Mouse (Mus musculus) limb, embryonic 13.5 days (tissue): ENCODE data around the gene Cnot6. TPM values are rescaled to one million over a fixed set of nuclear protein-coding genes. Genes with fewer than 3 reads are reported as not detected.
A peak's percentile ranks its signal among the peaks of the same experiment; 100 is the strongest.

Source experiments
- ATAC-seq: fragments of 200-750 bp; cut with Nextera tagmentation; 2 replicates; pipeline ENCODE4 v1.8.0; 2017; ENCODE audit warnings: low read depth, moderate number of reproducible peaks, moderate TSS enrichment; ENCODE audit not compliant: low FRiP score
- H3K27ac ChIP-seq: fragments of 300-500 bp; sonication (generic); 2 replicates; pipeline ENCODE4 v1.5.1; 2015; ENCODE audit warnings: inconsistent platforms, mild to moderate bottlenecking, moderate library complexity
- H3K27me3 ChIP-seq: fragments of 300-500 bp; sonication (generic); 2 replicates; pipeline ENCODE4 v1.6.1; 2015; ENCODE audit warnings: mild to moderate bottlenecking, inconsistent platforms
- H3K36me3 ChIP-seq: fragments of 300-500 bp; sonication (generic); 2 replicates; pipeline ENCODE4 v1.6.1; 2015; ENCODE audit warnings: inconsistent platforms, mild to moderate bottlenecking, moderate library complexity
- H3K4me1 ChIP-seq: fragments of 300-500 bp; sonication (generic); 2 replicates; pipeline ENCODE4 v1.6.1; 2015; ENCODE audit warnings: inconsistent platforms
- H3K4me2 ChIP-seq: fragments of 300-500 bp; sonication (generic); replicated peaks from 2 replicates; pipeline ENCODE4 v1.6.1; 2015; ENCODE audit warnings: inconsistent platforms, mild to moderate bottlenecking, moderate library complexity
- H3K4me3 ChIP-seq: fragments of 300-500 bp; sonication (generic); 2 replicates; pipeline ENCODE4 v1.5.1; 2015; ENCODE audit warnings: moderate library complexity, mild to moderate bottlenecking, inconsistent platforms
- H3K9ac ChIP-seq: fragments of 300-500 bp; sonication (generic); 2 replicates; pipeline ENCODE4 v1.6.1; 2015; ENCODE audit warnings: mild to moderate bottlenecking, inconsistent platforms
- H3K9me3 ChIP-seq: fragments of 300-500 bp; sonication (generic); 2 replicates; pipeline ENCODE4 v1.6.1; 2016; ENCODE audit warnings: inconsistent platforms
- WGBS: fragments of 180-500 bp; shearing (Covaris S2); methylation state at CpG from one replicate; pipeline ENCODE4 v1.1.7; 2015; 5-methylcytosine and 5-hydroxymethylcytosine counted together
- polyA plus RNA-seq: library from polyadenylated mRNA; unstranded; fragments of >200 nt; fragmentation: Nextera tagmentation; extraction: Ambion mirVana; gene quantifications from 2 replicates; pipeline ENCODE4 v1.2.1, GENCODE M21; 2015

The Cnot6 gene
- 62.0 and 64.8 TPM in 2 replicates for polyA plus RNA-seq

DNA sequence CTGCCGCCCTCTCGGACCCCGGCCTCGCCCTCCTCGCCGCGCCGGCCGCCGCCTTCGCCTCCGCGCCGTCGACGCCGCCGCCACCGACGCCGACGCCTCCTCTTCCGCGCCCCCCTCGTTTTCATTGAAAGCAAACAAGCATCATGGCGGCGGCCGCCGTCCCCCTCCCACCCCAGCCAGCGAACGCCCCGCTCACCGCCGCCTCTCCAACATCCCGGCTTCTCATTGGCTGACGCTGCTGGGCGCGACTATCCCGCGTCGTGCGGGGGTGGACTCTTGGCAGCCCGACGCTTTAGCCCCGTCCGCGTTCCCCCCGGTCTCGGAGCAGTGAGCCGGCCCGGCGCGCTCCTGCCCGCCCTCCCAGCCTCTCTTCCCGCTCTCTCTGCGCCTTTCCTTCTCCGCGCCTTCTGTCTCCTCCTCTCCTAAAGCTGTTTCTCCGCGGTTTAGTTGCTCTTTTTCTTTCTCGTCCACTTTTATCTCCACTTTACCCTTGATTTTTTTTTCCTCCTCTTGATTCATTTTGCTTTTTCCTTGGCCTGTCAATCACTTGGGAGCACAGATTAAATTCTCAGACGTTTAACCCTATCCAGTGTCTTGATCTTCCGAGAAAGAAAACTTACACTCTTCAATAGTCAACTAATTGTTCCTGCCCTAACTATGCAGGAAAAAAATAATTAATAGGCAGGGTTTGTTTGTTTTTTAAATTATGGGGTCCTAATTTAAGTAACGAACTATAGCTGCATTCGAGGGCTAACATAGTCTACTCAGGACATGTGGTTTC, at the start of gene Cnot6:
Gene Cnot6 (minus strand): TSS at position 169 of the 781 bp plus-strand sequence.
- peak; percentile 97 for ATAC-seq
- H3K4me3 ChIP-seq = peak within 1 kb of the TSS; percentile 88
- under 1% methylated on average over 47 of the region's 65 CpGs for WGBS
- H3K36me3 ChIP-seq = peaks cover 8% of the 10 kb centered on the region
- H3K27me3 ChIP-seq = no peaks in the 10 kb centered on the region
- peak within 1 kb of the TSS; percentile 72 for H3K4me2 ChIP-seq
- H3K9me3 ChIP-seq = no peaks in the 10 kb centered on the region
- peak within 1 kb of the TSS; percentile 98 for H3K9ac ChIP-seq
- H3K4me1 ChIP-seq = peaks cover 36% of the 10 kb centered on the region
- H3K27ac ChIP-seq = peak within 1 kb of the TSS; percentile 87

DNA sequence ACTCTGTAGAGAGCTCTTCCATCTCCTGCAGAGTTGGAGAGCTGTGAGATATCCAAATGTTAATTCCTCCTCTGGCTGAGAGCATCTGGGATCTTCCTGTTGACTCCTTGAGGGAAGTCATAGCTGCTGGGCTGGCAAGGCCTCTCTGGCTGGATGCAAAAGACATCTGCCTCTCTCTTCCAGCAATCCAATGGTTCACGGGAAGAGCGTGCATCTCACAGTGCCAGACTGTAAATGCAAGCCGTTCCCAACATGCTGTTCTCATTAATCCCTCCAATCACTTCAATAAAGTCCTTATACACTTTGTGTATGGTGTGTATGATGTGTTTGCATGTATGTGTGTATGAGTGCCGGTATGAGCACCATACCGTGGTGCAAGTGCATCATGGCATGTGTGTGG, 48.6 kb upstream of the Cnot6 start:
- Histone ChIP-seq H3K4me3 (no peak overlapping the region), H3K9ac (no peak overlapping the region), H3K27ac (peak overlapping the region; percentile 55; the same call in 1 of the 2 replicates), H3K9me3 (no peaks in the 10 kb centered on the region), H3K27me3 (no peaks in the 10 kb centered on the region), H3K36me3 (no peaks in the 10 kb centered on the region), H3K4me2 (no peak overlapping the region), H3K4me1 (peaks cover 31% of the 10 kb centered on the region)
- ATAC-seq = no peak
- WGBS = 61% methylated on average over 5 of the region's 5 CpGs

DNA sequence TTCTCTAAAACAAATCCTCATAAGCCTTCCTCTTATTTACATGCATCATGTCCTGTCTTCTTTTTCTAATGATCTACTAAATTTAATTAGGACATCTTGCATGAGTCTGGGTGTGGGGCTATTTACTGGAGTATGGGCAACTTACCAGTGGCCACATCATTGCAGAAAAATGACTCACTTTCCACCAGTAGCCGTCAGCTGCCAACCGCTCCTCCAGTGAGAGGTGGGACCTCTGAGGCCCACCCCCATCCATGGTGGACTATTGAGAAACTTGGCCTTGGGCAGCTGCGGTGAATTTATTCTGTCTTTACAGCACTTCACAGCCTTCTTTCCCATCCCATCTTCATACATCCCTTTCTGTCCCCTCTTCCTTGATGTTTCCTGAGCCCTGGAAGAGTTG, 45.6 kb upstream of the Cnot6 start:
- whole genome bisulfite sequencing = 91% methylated on average over 3 of the region's 3 CpGs
- no peak for ATAC-seq
- Histone ChIP-seq H3K9me3 (no peaks in the 10 kb centered on the region), H3K36me3 (no peaks in the 10 kb centered on the region), H3K4me3 (no peak overlapping the region), H3K27ac (no peak overlapping the region), H3K9ac (no peak overlapping the region), H3K4me1 (peaks cover 26% of the 10 kb centered on the region), H3K4me2 (no peak overlapping the region), H3K27me3 (no peaks in the 10 kb centered on the region)

DNA sequence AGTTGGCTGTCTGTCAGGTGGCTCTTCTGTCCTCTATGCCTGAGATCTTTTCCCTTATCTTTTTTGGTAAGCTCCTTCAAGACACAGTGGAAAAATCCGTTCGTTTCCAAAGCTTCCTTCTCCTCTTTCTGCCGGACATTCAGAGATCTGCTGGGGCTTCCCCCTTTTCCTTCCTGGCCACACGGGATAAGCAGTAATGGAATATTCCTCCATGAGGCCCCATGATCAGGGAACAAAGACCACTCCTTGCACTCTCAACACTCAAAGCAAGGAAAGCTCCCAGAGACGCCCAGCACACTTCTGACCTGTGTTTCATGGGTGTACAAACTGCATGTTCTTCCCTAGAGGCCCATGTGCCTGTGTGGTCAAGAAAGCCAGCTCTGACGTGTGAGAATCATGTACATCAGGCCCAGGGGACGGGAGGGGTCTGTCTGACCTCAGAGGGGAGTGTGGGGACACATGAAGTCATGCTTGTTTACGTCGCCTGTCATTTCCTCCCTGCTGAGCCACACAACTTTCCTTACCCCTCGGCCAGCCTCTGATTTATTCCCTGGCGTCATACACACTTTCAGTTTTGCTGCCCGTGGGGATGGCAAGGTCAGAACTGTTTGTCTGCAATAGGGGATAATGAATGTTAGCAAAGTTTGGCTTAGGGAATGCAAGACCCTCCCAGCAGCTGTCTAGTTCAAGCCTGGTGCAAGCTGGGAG, 42.6 kb upstream of the Cnot6 start:
- Histone ChIP-seq H3K36me3 (no peaks in the 10 kb centered on the region), H3K4me2 (0 out of 2 replicates have a peak overlapping the region, but pooled peaks have one; percentile 16)

DNA sequence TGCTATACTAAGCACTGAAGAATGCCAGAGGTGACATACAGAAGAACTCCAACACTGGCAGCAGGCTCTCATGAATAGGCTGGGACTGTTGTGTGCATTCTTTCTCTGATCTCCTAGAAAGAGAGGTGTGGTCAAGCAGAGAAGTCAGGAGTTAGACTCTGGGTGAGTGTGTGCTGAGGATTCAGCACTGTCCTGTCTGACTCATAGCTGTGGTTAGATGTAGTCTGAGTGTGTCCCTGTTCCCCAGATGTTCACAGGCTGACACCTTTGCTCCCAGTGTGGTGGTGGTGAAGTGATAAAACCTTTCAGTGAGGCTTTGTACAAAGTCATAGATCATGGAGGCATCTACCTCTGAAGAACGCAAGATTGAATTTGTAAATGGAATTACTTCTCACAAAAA, 34.2 kb upstream of the Cnot6 start:
- Histone ChIP-seq H3K4me2 (no peak overlapping the region), H3K9me3 (peaks cover 10% of the 10 kb centered on the region; the same call in 1 of the 2 replicates), H3K27ac (no peak overlapping the region), H3K4me1 (no peaks in the 10 kb centered on the region), H3K9ac (no peak overlapping the region), H3K4me3 (no peak overlapping the region), H3K27me3 (no peaks in the 10 kb centered on the region), H3K36me3 (no peaks in the 10 kb centered on the region)
- WGBS = 97% methylated on average over 1 of the region's 1 CpGs
- ATAC-seq = no peak

More for the DNA sequence above, 42.6 kb upstream of the Cnot6 start:
- WGBS = 43% methylated on average over 12 of the region's 12 CpGs
- ATAC-seq = no peak
- Histone ChIP-seq H3K9me3 (no peaks in the 10 kb centered on the region), H3K27me3 (no peaks in the 10 kb centered on the region), H3K4me3 (no peak overlapping the region), H3K4me1 (peaks cover 14% of the 10 kb centered on the region), H3K27ac (no peak overlapping the region; the same call in 1 of the 2 replicates), H3K9ac (no peak overlapping the region)

DNA sequence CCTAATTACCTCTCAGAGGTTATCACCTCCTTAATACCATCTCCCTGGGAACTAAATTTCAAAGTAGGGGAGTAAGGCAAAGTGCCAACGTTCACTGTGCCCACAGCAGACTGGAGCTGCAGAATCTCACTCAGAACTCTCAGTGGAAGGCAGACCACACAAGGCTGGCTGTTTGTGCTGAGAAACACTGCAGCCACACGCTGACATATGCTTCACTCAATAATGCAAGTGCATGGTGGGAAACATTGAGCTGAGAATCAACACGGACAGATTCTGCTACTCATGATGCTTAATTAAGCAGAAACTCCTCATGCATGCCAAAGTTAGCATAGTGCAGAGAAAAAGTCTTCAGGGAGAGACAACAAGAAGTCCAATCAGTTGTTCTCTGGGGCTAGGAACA, 33.3 kb upstream of the Cnot6 start:
- ATAC-seq = no peak
- Histone ChIP-seq H3K36me3 (no peaks in the 10 kb centered on the region), H3K9ac (no peak overlapping the region), H3K27ac (no peak overlapping the region), H3K27me3 (no peaks in the 10 kb centered on the region), H3K4me3 (no peak overlapping the region), H3K4me1 (no peaks in the 10 kb centered on the region), H3K4me2 (no peak overlapping the region), H3K9me3 (peaks cover 10% of the 10 kb centered on the region; the same call in 1 of the 2 replicates)
- 72% methylated on average over 3 of the region's 3 CpGs for WGBS

DNA sequence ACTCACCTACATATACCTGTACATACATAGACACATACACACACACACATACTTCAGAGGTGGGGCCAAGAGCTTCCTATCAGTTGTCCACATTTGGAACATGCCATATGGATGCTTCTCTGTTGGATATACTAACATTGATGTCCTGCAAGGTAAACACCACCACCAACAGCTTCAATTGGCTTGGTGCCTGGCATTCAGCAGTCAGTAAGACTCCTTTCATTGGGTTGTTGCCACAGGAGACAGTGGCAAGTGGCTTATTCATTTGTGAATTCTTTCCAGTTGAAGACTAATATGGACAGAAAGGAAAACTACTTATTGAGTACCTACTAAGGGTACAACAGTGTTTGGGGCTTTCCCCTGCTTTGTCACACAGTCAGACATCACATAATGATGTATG, 32.5 kb upstream of the Cnot6 start:
- H3K9me3 ChIP-seq = peaks cover 10% of the 10 kb centered on the region; the same call in 1 of the 2 replicates
- H3K36me3 ChIP-seq = no peaks in the 10 kb centered on the region
- no peak for ATAC-seq
- no peak overlapping the region for H3K4me3 ChIP-seq
- H3K4me1 ChIP-seq = no peaks in the 10 kb centered on the region
- H3K27me3 ChIP-seq = no peaks in the 10 kb centered on the region
- H3K9ac ChIP-seq = no peak overlapping the region
- no peak overlapping the region for H3K4me2 ChIP-seq
- H3K27ac ChIP-seq = no peak overlapping the region

DNA sequence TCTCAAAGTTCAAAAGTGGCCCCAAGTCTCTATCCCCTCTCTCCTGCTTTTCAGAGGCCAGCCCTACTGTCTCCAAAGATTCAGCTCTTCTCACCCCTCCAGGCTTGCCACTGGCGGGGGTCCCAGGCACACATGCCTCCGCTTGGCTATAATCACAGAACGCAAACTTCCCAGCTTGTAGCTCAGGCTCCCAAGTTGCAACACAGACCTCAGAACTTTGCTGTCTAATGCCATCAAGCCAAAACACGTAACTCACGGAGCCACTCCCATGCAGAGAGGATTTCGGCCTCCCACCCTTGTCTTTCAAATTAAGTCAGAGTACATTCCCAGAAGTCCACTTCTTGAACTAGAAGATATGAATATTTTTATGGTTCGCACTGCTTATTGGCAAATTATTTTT, 31.1 kb upstream of the Cnot6 start:
- no peaks in the 10 kb centered on the region for H3K4me1 ChIP-seq
- WGBS = 84% methylated on average over 7 of the region's 7 CpGs
- peaks cover 5% of the 10 kb centered on the region; the same call in 1 of the 2 replicates for H3K9me3 ChIP-seq
- H3K27ac ChIP-seq = no peak overlapping the region
- ATAC-seq = no peak
- no peaks in the 10 kb centered on the region for H3K27me3 ChIP-seq
- H3K9ac ChIP-seq = no peak overlapping the region
- no peak overlapping the region for H3K4me2 ChIP-seq
- H3K4me3 ChIP-seq = no peak overlapping the region
- H3K36me3 ChIP-seq = no peaks in the 10 kb centered on the region

DNA sequence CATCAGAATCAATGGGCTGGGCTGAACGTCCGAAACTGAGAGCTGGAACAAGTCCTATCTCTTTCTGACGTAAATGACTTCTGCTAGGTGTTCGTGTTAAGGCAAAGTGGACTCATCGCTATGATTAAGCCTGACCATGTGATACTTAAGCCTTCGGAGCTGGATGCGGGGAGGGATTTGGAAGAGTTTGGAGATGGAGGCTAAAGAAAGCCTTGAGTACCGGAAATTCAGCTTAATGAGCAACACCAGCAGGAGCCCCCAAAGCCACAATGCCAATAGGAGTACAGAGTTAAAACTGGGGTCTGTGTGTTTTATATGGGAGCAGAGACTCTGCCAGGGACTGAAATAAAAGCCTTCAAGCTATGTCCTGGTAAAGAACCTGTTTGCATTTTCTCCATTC, 29.7 kb upstream of the Cnot6 start:
- ATAC-seq = no peak
- no peaks in the 10 kb centered on the region for H3K36me3 ChIP-seq
- 81% methylated on average over 8 of the region's 8 CpGs for WGBS
- no peaks in the 10 kb centered on the region for H3K27me3 ChIP-seq
- H3K9ac ChIP-seq = no peak overlapping the region
- H3K4me1 ChIP-seq = no peaks in the 10 kb centered on the region
- H3K27ac ChIP-seq = no peak overlapping the region
- H3K4me2 ChIP-seq = no peak overlapping the region
- no peaks in the 10 kb centered on the region for H3K9me3 ChIP-seq
- H3K4me3 ChIP-seq = no peak overlapping the region

DNA sequence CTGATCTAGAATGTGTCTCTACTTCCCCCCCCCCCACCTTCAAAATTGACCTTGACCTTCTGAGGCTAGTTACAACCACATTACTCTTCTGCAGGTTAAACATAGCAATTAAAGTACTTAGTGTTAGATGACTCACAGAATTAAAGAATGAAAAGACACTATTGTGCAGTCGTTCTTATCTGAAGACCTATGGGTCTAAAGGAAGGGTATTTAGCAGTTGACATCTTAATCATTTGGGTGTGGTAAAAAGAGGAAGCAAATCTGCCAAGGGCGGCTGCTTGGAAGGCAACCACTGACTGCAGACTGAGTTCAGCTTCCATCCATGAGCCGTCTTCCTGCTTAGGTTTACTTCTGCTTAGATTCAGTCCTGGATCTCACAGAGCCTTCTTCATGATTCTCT, 27.3 kb upstream of the Cnot6 start:
- Histone ChIP-seq H3K4me1 (0 out of 2 replicates have a peak, but pooled peaks cover 4% of the 10 kb centered on the region), H3K4me3 (no peak overlapping the region), H3K9me3 (no peaks in the 10 kb centered on the region), H3K9ac (no peak overlapping the region), H3K36me3 (no peaks in the 10 kb centered on the region), H3K27ac (no peak overlapping the region), H3K27me3 (no peaks in the 10 kb centered on the region), H3K4me2 (no peak overlapping the region)
- ATAC-seq = no peak
- 81% methylated on average over 3 of the region's 3 CpGs for WGBS

DNA sequence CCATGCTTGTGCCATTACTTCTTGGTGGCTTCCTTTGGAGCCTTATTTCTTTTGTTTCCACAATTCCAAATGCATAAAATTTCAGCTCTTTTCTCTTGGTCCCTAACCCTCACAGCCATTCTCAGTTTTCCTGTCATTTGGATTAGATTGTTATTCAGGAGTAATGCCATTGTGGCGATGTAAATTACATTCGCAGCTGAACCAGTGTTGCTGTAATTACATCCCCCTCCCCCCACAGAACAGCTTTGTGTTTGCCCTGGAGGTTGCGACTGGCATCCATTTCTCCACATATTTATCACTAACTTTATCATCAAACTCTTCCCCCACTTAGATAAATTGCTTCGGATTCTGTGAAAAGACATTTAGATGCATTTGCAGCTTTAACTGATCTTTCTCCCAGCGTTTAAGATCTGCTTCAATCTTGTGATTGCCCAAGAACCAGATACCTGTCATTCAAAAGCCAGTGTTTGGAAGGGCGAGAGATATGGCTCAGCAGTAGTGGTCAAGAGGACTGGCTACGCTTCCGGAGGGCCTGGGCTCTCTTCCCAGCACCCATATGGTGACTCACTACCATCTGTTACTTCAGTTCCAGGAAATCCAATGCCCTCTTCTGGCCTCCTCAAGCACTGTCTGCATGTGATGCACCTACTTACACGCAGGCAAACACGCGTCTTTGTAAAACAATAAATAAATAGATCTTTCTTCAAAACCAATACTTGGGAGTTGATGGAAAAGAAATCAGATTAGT, 26.3 kb upstream of the Cnot6 start:
- no peak for ATAC-seq
- Histone ChIP-seq H3K4me1 (0 out of 2 replicates have a peak, but pooled peaks cover 4% of the 10 kb centered on the region), H3K27ac (no peak overlapping the region), H3K4me3 (no peak overlapping the region), H3K9me3 (no peaks in the 10 kb centered on the region), H3K36me3 (no peaks in the 10 kb centered on the region), H3K9ac (no peak overlapping the region), H3K27me3 (no peaks in the 10 kb centered on the region), H3K4me2 (no peak overlapping the region)
- 82% methylated on average over 11 of the region's 11 CpGs for WGBS

DNA sequence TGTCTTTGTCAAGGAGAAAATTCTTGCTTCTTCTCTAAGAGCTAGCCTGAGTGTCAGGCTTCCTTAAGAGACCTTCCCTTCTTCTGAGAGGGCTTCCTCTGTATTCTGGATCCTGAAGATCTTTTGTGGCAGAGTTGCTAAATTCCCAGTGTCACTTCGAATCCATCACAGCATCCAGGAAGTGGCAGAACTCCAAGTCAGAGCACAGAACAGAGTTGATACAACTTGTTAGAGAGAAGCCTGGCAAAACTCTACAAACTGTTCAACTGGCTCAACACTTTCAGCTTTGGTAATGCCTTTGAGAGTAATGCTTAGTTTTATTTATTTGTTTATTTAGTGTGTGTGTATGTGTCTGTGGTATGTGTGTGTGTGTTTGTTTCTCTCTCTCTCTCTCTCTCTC, 25.1 kb upstream of the Cnot6 start:
- H3K9me3 ChIP-seq = no peaks in the 10 kb centered on the region
- H3K4me3 ChIP-seq = no peak overlapping the region
- WGBS = 56% methylated on average over 1 of the region's 1 CpGs

More for the DNA sequence above, 25.1 kb upstream of the Cnot6 start:
- 0 out of 2 replicates have a peak, but pooled peaks cover 4% of the 10 kb centered on the region for H3K4me1 ChIP-seq
- no peaks in the 10 kb centered on the region for H3K27me3 ChIP-seq
- no peak for ATAC-seq
- H3K36me3 ChIP-seq = no peaks in the 10 kb centered on the region
- H3K4me2 ChIP-seq = no peak overlapping the region
- H3K9ac ChIP-seq = no peak overlapping the region
- H3K27ac ChIP-seq = no peak overlapping the region
